Mouse (Mus musculus) cerebellum, adult 2 months (tissue): ENCODE measurements around the gene Ryr2.

ENCODE experiments used
- CTCF ChIP-seq: fragments of 200-500 bp; IDR thresholded peaks from 2 replicates; pipeline ENCODE4 v1.5.1; 2011; ENCODE audit warnings: low read depth, mild to moderate bottlenecking, control low read depth, low read length, moderate library complexity, borderline replicate concordance; ENCODE audit not compliant: insufficient read depth
- POLR2A ChIP-seq: fragments of 200-500 bp; IDR thresholded peaks from 2 replicates; pipeline ENCODE4 v1.6.1; 2011; ENCODE audit warnings: low read length, control low read depth, borderline replicate concordance; ENCODE audit not compliant: insufficient read depth

- TF ChIP-seq CTCF, result no peak
- TF ChIP-seq POLR2A, result no peak
These were observed 77.4 kb downstream of the Ryr2 start for GRCm38 (mm10) chr13:12029326-12029725.
